Mouse (Mus musculus) ES-E14 (cell line): ENCODE measurements around the gene Uroc1. TPM values are rescaled to one million over a fixed set of nuclear protein-coding genes. Genes with fewer than 3 reads are reported as not detected.

Experiments
- DNase-seq: peaks from one replicate; pipeline ENCODE4 v3.0.0-alpha.2; 2013; ENCODE audit warnings: low read depth, low spot score
- H3K27ac ChIP-seq: 2 replicates; pipeline ENCODE4 v1.5.1; 2012; ENCODE audit warnings: low read depth, mild to moderate bottlenecking, low read length, moderate library complexity, mixed read lengths; ENCODE audit not compliant: poor library complexity, insufficient read depth, severe bottlenecking
- H3K36me3 ChIP-seq: 2 replicates; pipeline ENCODE4 v1.6.1; 2012; ENCODE audit warnings: mild to moderate bottlenecking, low read length, moderate library complexity, mixed read lengths; ENCODE audit not compliant: control insufficient read depth, poor library complexity, insufficient read depth, severe bottlenecking
- H3K4me1 ChIP-seq, 2 experiments: fragments of 150-350 bp in 1 of 2; sonication (generic) in 1 of 2; 2 replicates each; pipeline ENCODE4 v1.6.1; 2012; ENCODE audit warnings: low read length in 2 of 2, mild to moderate bottlenecking in 1 of 2, mixed read lengths in 1 of 2; ENCODE audit not compliant: control insufficient read depth in 2 of 2, insufficient read depth in 2 of 2, poor library complexity in 1 of 2
- H3K4me3 ChIP-seq, 2 experiments: fragments of 150-350 bp in 1 of 2; sonication (generic) in 1 of 2; 2 replicates each; pipeline ENCODE4 v1.5.1; 2012; ENCODE audit warnings: low read length in 2 of 2, low read depth in 1 of 2, mild to moderate bottlenecking in 1 of 2, mixed read lengths in 1 of 2; ENCODE audit not compliant: insufficient read depth in 1 of 2, poor library complexity in 1 of 2, severe bottlenecking in 1 of 2
- H3K9ac ChIP-seq: 2 replicates; pipeline ENCODE4 v1.6.1; 2012; ENCODE audit warnings: low read depth, mild to moderate bottlenecking, low read length, mixed read lengths; ENCODE audit not compliant: poor library complexity, insufficient read depth, severe bottlenecking
- H3K9me3 ChIP-seq: fragments of 150-350 bp; sonication (generic); 2 replicates; pipeline ENCODE4 v1.6.1; 2012; ENCODE audit warnings: low read depth, mild to moderate bottlenecking, low read length; ENCODE audit not compliant: control insufficient read depth, insufficient read depth
- CHD2 ChIP-seq: IDR thresholded peaks from 2 replicates; pipeline ENCODE4 v1.6.1; 2014; ENCODE audit warnings: mild to moderate bottlenecking, low read depth, low read length, inconsistent platforms
- HCFC1 ChIP-seq: IDR thresholded peaks from 2 replicates; pipeline ENCODE4 v1.6.1; 2012; ENCODE audit warnings: low read length, inconsistent platforms, borderline replicate concordance; ENCODE audit not compliant: insufficient read depth
- MAFK ChIP-seq: IDR thresholded peaks from 2 replicates; pipeline ENCODE4 v1.6.1; 2014; ENCODE audit warnings: mild to moderate bottlenecking, low read depth, low read length, inconsistent platforms; ENCODE audit not compliant: insufficient read depth
- ZC3H11A ChIP-seq: IDR thresholded peaks from 2 replicates; pipeline ENCODE4 v1.6.1; 2012; ENCODE audit warnings: low read depth, mild to moderate bottlenecking, inconsistent platforms, low read length, borderline replicate concordance
- ZNF384 ChIP-seq: IDR thresholded peaks from 2 replicates; pipeline ENCODE4 v1.6.1; 2012; ENCODE audit warnings: low read depth, low read length, inconsistent platforms
- in situ Hi-C, 2 experiments: fragments of 600-800 bp; cut with MboI; formaldehyde crosslinking; loops; one replicate each; pipeline ENCODE4 v1.15.1; 2025; ENCODE audit warnings: low sequenced_read_pairs in 2 of 2, inconsistent platforms in 1 of 2; ENCODE audit not compliant: unreplicated experiment in 2 of 2
- total RNA-seq: library from RNA; depleted of rRNA; stranded (reverse); fragments of 300-350 nt; gene quantifications from 2 replicates; pipeline ENCODE4 v1.2.3, GENCODE M21; 2012

Gene Uroc1
- total RNA-seq, 1 experiment, result 0.09 TPM

- Histone ChIP-seq H3K9me3 (no peaks in the 10 kb centered on the region), H3K9ac (no peak overlapping the region), H3K27ac (no peak overlapping the region), H3K36me3 (no peaks in the 10 kb centered on the region), H3K4me3 (no peak overlapping the region), H3K4me1 (no peaks in the 10 kb centered on the region)
- TF ChIP-seq MAFK, result no peak
- TF ChIP-seq HCFC1, result no peak
- no peak for TF ChIP-seq ZC3H11A
- TF ChIP-seq CHD2, result no peak
- no peak for TF ChIP-seq ZNF384
- no peak for DNase-seq
- in situ Hi-C loops, result loop anchor here in 1 of 2 experiments (25.0 kb wide), 1 partner anchor 660 kb away; no protein-coding TSS in a partner anchor
Measured at GRCm38 (mm10) chr6:90347183-90347582, 14.1 kb downstream of the Uroc1 start.

- Histone ChIP-seq H3K36me3 (no peaks in the 10 kb centered on the region), H3K9me3 (no peaks in the 10 kb centered on the region), H3K9ac (no peak overlapping the region), H3K27ac (no peak overlapping the region), H3K4me1 (no peaks in the 10 kb centered on the region), H3K4me3 (no peak overlapping the region)
- in situ Hi-C loops, result loop anchor here in 1 of 2 experiments (25.0 kb wide), 1 partner anchor 661 kb away; no protein-coding TSS in a partner anchor
- DNase-seq, result no peak
- TF ChIP-seq HCFC1, result no peak
- TF ChIP-seq ZNF384, result no peak
- TF ChIP-seq MAFK, result no peak
- TF ChIP-seq ZC3H11A, result no peak
- TF ChIP-seq CHD2, result no peak
Measured at GRCm38 (mm10) chr6:90348500-90348899, 15.4 kb downstream of the Uroc1 start.

- DNase-seq, result no peak
- Histone ChIP-seq H3K9ac (no peak overlapping the region), H3K36me3 (no peaks in the 10 kb centered on the region), H3K4me1 (no peaks in the 10 kb centered on the region), H3K4me3 (no peak overlapping the region), H3K27ac (no peak overlapping the region), H3K9me3 (no peaks in the 10 kb centered on the region)
- TF ChIP-seq HCFC1, result no peak
- no peak for TF ChIP-seq CHD2
- TF ChIP-seq MAFK, result no peak
- TF ChIP-seq ZNF384, result no peak
- no peak for TF ChIP-seq ZC3H11A
- in situ Hi-C loops, result no loop called here
Measured at GRCm38 (mm10) chr6:90350011-90350410, 16.9 kb downstream of the Uroc1 start.

- in situ Hi-C loops, result no loop called here
- Histone ChIP-seq H3K4me3 (no peak overlapping the region), H3K27ac (no peak overlapping the region), H3K9ac (no peak overlapping the region), H3K36me3 (no peaks in the 10 kb centered on the region), H3K9me3 (no peaks in the 10 kb centered on the region), H3K4me1 (peaks cover 2 to 7% of the 10 kb centered on the region in 2 experiments; a peak in 1 of 4 replicates)
- no peak for DNase-seq
- TF ChIP-seq CHD2, result no peak
- no peak for TF ChIP-seq ZNF384
- TF ChIP-seq MAFK, result no peak
- TF ChIP-seq HCFC1, result no peak
- TF ChIP-seq ZC3H11A, result no peak
Measured at GRCm38 (mm10) chr6:90358142-90358541, 25.1 kb downstream of the Uroc1 start.
